Mouse (Mus musculus) hindbrain, embryonic 11.5 days (tissue): Measurements from ENCODE around the gene Kcns1. TPM values are rescaled to one million over a fixed set of nuclear protein-coding genes. Genes with fewer than 3 reads are reported as not detected.

Experiments used
- ATAC-seq: fragments of 200-750 bp; cut with Nextera tagmentation; 2 replicates; pipeline ENCODE4 v1.8.0; 2017; ENCODE audit warnings: mild to moderate bottlenecking, moderate TSS enrichment, moderate library complexity; ENCODE audit not compliant: low FRiP score
- DNase-seq: peaks from one replicate; pipeline ENCODE4 v3.0.0-alpha.2; 2015; ENCODE audit warnings: low spot score
- H3K27ac ChIP-seq: fragments of 300-500 bp; sonication (generic); 2 replicates; pipeline ENCODE4 v1.5.1; 2014; ENCODE audit warnings: mild to moderate bottlenecking, low read depth, low read length
- H3K27me3 ChIP-seq: fragments of 300-500 bp; sonication (generic); 2 replicates; pipeline ENCODE4 v1.6.1; 2014; ENCODE audit warnings: mild to moderate bottlenecking, low read length, moderate library complexity, mixed read lengths; ENCODE audit not compliant: control insufficient read depth, insufficient read depth
- H3K36me3 ChIP-seq: fragments of 300-500 bp; sonication (generic); 2 replicates; pipeline ENCODE4 v1.6.1; 2014; ENCODE audit warnings: mild to moderate bottlenecking, low read length, moderate library complexity, mixed read lengths; ENCODE audit not compliant: control insufficient read depth, insufficient read depth
- H3K4me1 ChIP-seq: fragments of 300-500 bp; sonication (generic); replicated peaks from 2 replicates; pipeline ENCODE4 v1.6.1; 2014; ENCODE audit warnings: low read length, mixed read lengths; ENCODE audit not compliant: control insufficient read depth, insufficient read depth
- H3K4me2 ChIP-seq: fragments of 300-500 bp; sonication (generic); replicated peaks from 2 replicates; pipeline ENCODE4 v1.6.1; 2014; ENCODE audit warnings: mild to moderate bottlenecking, low read depth, low read length
- H3K4me3 ChIP-seq: fragments of 300-500 bp; sonication (generic); 2 replicates; pipeline ENCODE4 v1.5.1; 2014; ENCODE audit warnings: low read depth, low read length
- H3K9ac ChIP-seq: fragments of 300-500 bp; sonication (generic); 2 replicates; pipeline ENCODE4 v1.6.1; 2014; ENCODE audit warnings: low read depth, low read length
- H3K9me3 ChIP-seq: fragments of 300-500 bp; sonication (generic); 2 replicates; pipeline ENCODE4 v1.6.1; 2016; ENCODE audit warnings: low read length; ENCODE audit not compliant: control insufficient read depth
- WGBS: fragments of 180-500 bp; shearing (Covaris S2); extraction: QIAGEN DNeasy Blood & Tissue Kit; methylation state at CpG from one replicate; pipeline ENCODE4 v1.1.7; 2014; 5-methylcytosine and 5-hydroxymethylcytosine counted together
- polyA plus RNA-seq: library from polyadenylated mRNA; unstranded; fragments of >200 nt; fragmentation: Nextera tagmentation; extraction: Ambion mirVana; gene quantifications from 2 replicates; pipeline ENCODE4 v1.2.1, GENCODE M21; 2014

The Kcns1 gene
- polyA plus RNA-seq, 1 experiment from 2014 or later, result not detected

- ATAC-seq, result no peak
- no peak overlapping the region for H3K9ac ChIP-seq
- H3K4me2 ChIP-seq, result no peak overlapping the region
- no peaks in the 10 kb centered on the region for H3K36me3 ChIP-seq
- H3K27ac ChIP-seq, result no peak overlapping the region
- no peak overlapping the region for H3K4me3 ChIP-seq
- H3K27me3 ChIP-seq, result peaks cover 5% of the 10 kb centered on the region; the same call in 1 of the 2 replicates
- H3K9me3 ChIP-seq, result no peaks in the 10 kb centered on the region
- H3K4me1 ChIP-seq, result no peaks in the 10 kb centered on the region
- no peak for DNase-seq
- 85% methylated on average over 11 of the region's 11 CpGs for WGBS
Observed at GRCm38 (mm10) chr2:164161515-164162055, 9.3 kb downstream of the Kcns1 start.

DNA sequence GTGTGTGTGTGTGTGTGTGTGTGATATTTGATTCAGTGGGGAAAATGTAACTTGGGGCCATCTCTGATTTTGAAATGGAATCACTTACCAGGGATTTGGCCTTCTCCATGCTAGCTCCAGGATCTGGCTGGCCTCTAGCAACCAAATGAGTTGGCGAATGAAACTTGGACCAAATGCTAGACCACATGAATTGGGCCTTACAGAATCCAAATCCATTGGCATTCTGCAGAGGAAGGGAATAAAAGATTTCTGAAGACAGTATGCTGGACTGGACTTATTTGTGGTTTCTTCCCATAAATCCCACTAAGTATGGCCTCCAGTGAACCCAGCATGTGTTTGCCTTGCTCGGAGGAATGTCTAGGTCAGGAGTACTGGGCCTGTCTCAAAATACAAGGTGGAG is 12.1 kb downstream of the Kcns1 start:
- H3K9me3 ChIP-seq, result no peaks in the 10 kb centered on the region
- 84% methylated on average over 2 of the region's 2 CpGs for WGBS
- H3K4me2 ChIP-seq, result no peak overlapping the region
- H3K36me3 ChIP-seq, result no peaks in the 10 kb centered on the region
- no peak for DNase-seq
- H3K27ac ChIP-seq, result no peak overlapping the region
- no peak for ATAC-seq
- H3K27me3 ChIP-seq, result no peaks in the 10 kb centered on the region
- no peak overlapping the region for H3K4me3 ChIP-seq
- H3K4me1 ChIP-seq, result no peaks in the 10 kb centered on the region
- no peak overlapping the region for H3K9ac ChIP-seq

DNA sequence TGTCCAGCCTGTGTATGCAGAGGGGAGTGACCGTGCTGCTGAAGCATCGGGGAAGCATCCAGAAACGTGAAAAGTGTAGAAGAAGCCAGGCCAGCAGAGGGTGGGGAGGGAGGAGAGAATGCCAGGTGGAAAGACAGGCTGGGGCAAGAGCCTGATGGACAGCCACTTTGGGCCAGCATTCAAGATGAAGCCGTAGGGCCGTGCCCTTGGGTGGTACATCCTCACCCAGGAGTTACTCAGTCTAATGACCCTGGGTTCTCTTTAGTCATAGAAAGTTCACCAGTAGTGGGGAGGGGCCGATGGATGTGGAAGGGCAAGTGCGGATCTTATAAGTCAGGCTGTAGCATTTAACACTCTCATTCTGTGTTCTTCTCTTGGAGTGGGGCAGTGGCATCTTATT is 14.8 kb downstream of the Kcns1 start:
- H3K27ac ChIP-seq, result no peak overlapping the region

DNA sequence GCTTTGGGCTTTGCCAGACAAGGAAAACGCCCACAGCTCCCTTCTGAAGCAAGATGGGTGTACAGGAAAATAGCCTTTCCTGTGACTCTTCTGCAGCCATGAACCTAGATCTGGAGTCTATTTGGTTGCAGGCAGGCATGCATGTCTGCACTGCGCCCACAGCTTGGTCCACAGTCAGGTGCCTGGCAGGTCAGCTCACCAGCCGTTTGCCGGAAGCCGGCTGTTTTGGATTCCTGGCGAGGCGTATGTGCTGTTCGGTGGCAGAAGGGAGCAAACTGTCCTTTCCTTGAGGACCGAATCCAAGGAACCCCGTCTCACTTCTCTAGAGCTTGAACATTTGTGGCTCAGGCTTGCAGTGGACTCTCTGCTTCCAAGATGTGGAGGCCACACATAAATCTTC is 16.9 kb downstream of the Kcns1 start:
- no peak for ATAC-seq
- no peak overlapping the region for H3K27ac ChIP-seq
- no peaks in the 10 kb centered on the region for H3K9me3 ChIP-seq
- no peaks in the 10 kb centered on the region for H3K4me1 ChIP-seq
- H3K36me3 ChIP-seq, result no peaks in the 10 kb centered on the region
- H3K4me2 ChIP-seq, result no peak overlapping the region
- H3K27me3 ChIP-seq, result no peaks in the 10 kb centered on the region
- 95% methylated on average over 10 of the region's 10 CpGs for WGBS
- H3K9ac ChIP-seq, result no peak overlapping the region
- H3K4me3 ChIP-seq, result no peak overlapping the region
- DNase-seq, result no peak

More for the DNA sequence above, 14.8 kb downstream of the Kcns1 start:
- H3K4me3 ChIP-seq, result no peak overlapping the region
- H3K9me3 ChIP-seq, result no peaks in the 10 kb centered on the region
- no peak for DNase-seq
- no peak overlapping the region for H3K9ac ChIP-seq
- no peak overlapping the region for H3K4me2 ChIP-seq
- no peaks in the 10 kb centered on the region for H3K36me3 ChIP-seq
- no peaks in the 10 kb centered on the region for H3K27me3 ChIP-seq
- no peaks in the 10 kb centered on the region for H3K4me1 ChIP-seq
- 85% methylated on average over 7 of the region's 7 CpGs for WGBS
- ATAC-seq, result no peak

GRCm38 (mm10) chr2:164152341-164152740 is 18.6 kb downstream of the Kcns1 start:
- Histone ChIP-seq H3K4me3 (no peak overlapping the region), H3K9me3 (no peaks in the 10 kb centered on the region), H3K36me3 (no peaks in the 10 kb centered on the region), H3K27me3 (no peaks in the 10 kb centered on the region), H3K27ac (no peak overlapping the region), H3K9ac (no peak overlapping the region), H3K4me1 (no peaks in the 10 kb centered on the region), H3K4me2 (no peak overlapping the region)
- no peak for DNase-seq
- no peak for ATAC-seq
- WGBS, result 88% methylated on average over 11 of the region's 11 CpGs

DNA sequence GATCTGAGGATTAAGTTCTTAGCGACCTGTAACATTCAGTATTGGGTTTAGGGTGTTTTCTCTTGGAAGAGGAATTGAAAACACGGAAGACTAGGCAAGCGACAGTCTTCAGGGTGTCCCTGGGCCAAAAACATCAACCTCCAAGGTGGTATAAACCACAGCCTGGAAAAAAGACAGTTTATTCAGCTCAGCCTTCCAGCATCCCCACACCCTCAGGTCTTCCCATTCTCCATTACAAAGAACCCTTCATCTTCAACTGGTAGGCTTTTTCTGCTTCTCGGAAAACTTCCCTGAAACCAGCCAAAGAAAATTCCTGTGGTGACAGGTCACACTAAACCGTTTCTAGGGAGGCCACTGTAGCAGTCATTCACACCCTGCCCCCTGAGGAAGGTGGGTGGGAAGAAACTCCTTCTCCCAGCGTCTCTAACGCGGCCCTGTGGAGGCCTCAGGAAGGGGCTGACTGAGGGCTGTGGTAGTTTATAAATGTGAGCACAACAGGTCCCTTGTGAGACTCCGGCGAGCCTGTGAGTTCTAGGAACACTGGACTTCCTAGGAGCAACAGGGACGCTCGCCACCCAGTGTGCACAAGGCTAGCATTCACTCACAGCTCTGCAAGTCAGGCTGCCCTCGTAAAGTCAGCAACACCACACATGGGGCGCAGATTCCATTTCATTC is 20.7 kb downstream of the Kcns1 start:
- H3K4me3 ChIP-seq, result no peak overlapping the region
- ATAC-seq (no peak), DNase-seq (no peak)
- H3K9ac ChIP-seq, result no peak overlapping the region
- no peak overlapping the region for H3K27ac ChIP-seq
- H3K9me3 ChIP-seq, result no peaks in the 10 kb centered on the region
- no peaks in the 10 kb centered on the region for H3K4me1 ChIP-seq
- no peaks in the 10 kb centered on the region for H3K27me3 ChIP-seq
- no peaks in the 10 kb centered on the region for H3K36me3 ChIP-seq
- WGBS, result 53% methylated on average over 14 of the region's 14 CpGs
- no peak overlapping the region for H3K4me2 ChIP-seq

- no peaks in the 10 kb centered on the region for H3K9me3 ChIP-seq
- H3K9ac ChIP-seq, result no peak overlapping the region
- 94% methylated on average over 12 of the region's 12 CpGs for WGBS
Observed at GRCm38 (mm10) chr2:164146556-164146955, 24.4 kb downstream of the Kcns1 start.

GRCm38 (mm10) chr2:164144541-164144940 is 26.4 kb downstream of the Kcns1 start:
- ATAC-seq (no peak), DNase-seq (no peak)
- Histone ChIP-seq H3K4me1 (no peaks in the 10 kb centered on the region), H3K4me3 (no peak overlapping the region), H3K4me2 (no peak overlapping the region), H3K27ac (no peak overlapping the region), H3K9ac (no peak overlapping the region), H3K36me3 (no peaks in the 10 kb centered on the region), H3K9me3 (no peaks in the 10 kb centered on the region), H3K27me3 (no peaks in the 10 kb centered on the region)
- WGBS, result 90% methylated on average over 10 of the region's 10 CpGs

More at GRCm38 (mm10) chr2:164146556-164146955, 24.4 kb downstream of the Kcns1 start:
- DNase-seq, result no peak
- H3K4me3 ChIP-seq, result no peak overlapping the region
- no peak for ATAC-seq
- H3K4me2 ChIP-seq, result no peak overlapping the region
- no peaks in the 10 kb centered on the region for H3K36me3 ChIP-seq
- H3K27me3 ChIP-seq, result no peaks in the 10 kb centered on the region
- H3K4me1 ChIP-seq, result no peaks in the 10 kb centered on the region
- H3K27ac ChIP-seq, result no peak overlapping the region

GRCm38 (mm10) chr2:164144025-164144424 is 26.9 kb downstream of the Kcns1 start:
- Histone ChIP-seq H3K36me3 (no peaks in the 10 kb centered on the region), H3K4me3 (no peak overlapping the region), H3K4me2 (no peak overlapping the region), H3K27me3 (no peaks in the 10 kb centered on the region), H3K27ac (no peak overlapping the region), H3K4me1 (no peaks in the 10 kb centered on the region), H3K9ac (no peak overlapping the region), H3K9me3 (no peaks in the 10 kb centered on the region)
- no peak for DNase-seq
- no peak for ATAC-seq
- WGBS, result 60% methylated on average over 6 of the region's 6 CpGs
